Mouse (Mus musculus): ENCODE measurements around the gene Olfm2. TPM values are rescaled to one million over a fixed set of nuclear protein-coding genes. Genes with fewer than 3 reads are reported as not detected.

The Olfm2 gene
- polyA plus RNA-seq, 1 experiment from 2014 or later = 8.1 TPM

- H3K4me2 ChIP-seq (replicated peaks) = no peak overlapping the region
- no peak for ATAC-seq
- no peaks in the 10 kb centered on the region for H3K4me1 ChIP-seq (replicated peaks)
- no peak overlapping the region for H3K27ac ChIP-seq
- 78% methylated on average over 6 of the region's 6 CpGs for WGBS
- no peak overlapping the region for H3K9ac ChIP-seq
- no peaks in the 10 kb centered on the region for H3K9me3 ChIP-seq
- H3K36me3 ChIP-seq = no peaks in the 10 kb centered on the region
- no peak overlapping the region for H3K4me3 ChIP-seq (replicated peaks)
- no peaks in the 10 kb centered on the region for H3K27me3 ChIP-seq (replicated peaks)
Measured at GRCm38 (mm10) chr9:20758896-20759295, 12.7 kb upstream of the Olfm2 start.

GRCm38 (mm10) chr9:20758243-20758642 is 12.1 kb upstream of the Olfm2 start:
- no peaks in the 10 kb centered on the region for H3K4me1 ChIP-seq (replicated peaks)

GRCm38 (mm10) chr9:20757087-20757955 is 11.2 kb upstream of the Olfm2 start:
- H3K27ac ChIP-seq = no peak overlapping the region
- no peak overlapping the region for H3K9ac ChIP-seq
- peak; percentile 76 for ATAC-seq
- no peaks in the 10 kb centered on the region for H3K4me1 ChIP-seq (replicated peaks)
- H3K4me3 ChIP-seq (replicated peaks) = no peak overlapping the region
- WGBS = 64% methylated on average over 6 of the region's 6 CpGs
- no peaks in the 10 kb centered on the region for H3K36me3 ChIP-seq
- H3K4me2 ChIP-seq (replicated peaks) = no peak overlapping the region
- H3K9me3 ChIP-seq = no peaks in the 10 kb centered on the region
- H3K27me3 ChIP-seq (replicated peaks) = no peaks in the 10 kb centered on the region

More at GRCm38 (mm10) chr9:20758243-20758642, 12.1 kb upstream of the Olfm2 start:
- H3K9ac ChIP-seq = no peak overlapping the region
- no peak overlapping the region for H3K27ac ChIP-seq
- ATAC-seq = no peak
- no peak overlapping the region for H3K4me3 ChIP-seq (replicated peaks)
- no peaks in the 10 kb centered on the region for H3K9me3 ChIP-seq
- no peaks in the 10 kb centered on the region for H3K27me3 ChIP-seq (replicated peaks)
- 72% methylated on average over 2 of the region's 2 CpGs for WGBS
- H3K36me3 ChIP-seq = no peaks in the 10 kb centered on the region
- no peak overlapping the region for H3K4me2 ChIP-seq (replicated peaks)

- no peak for ATAC-seq
- no peaks in the 10 kb centered on the region for H3K9me3 ChIP-seq
- WGBS = 84% methylated on average over 4 of the region's 4 CpGs
Measured at GRCm38 (mm10) chr9:20756081-20756700, 10.0 kb upstream of the Olfm2 start.

GRCm38 (mm10) chr9:20754335-20754734 is 8.2 kb upstream of the Olfm2 start:
- no peak for ATAC-seq
- H3K4me1 ChIP-seq (replicated peaks) = no peaks in the 10 kb centered on the region
- no peak overlapping the region for H3K27ac ChIP-seq
- no peak overlapping the region for H3K4me3 ChIP-seq (replicated peaks)
- WGBS = 79% methylated on average over 2 of the region's 2 CpGs
- H3K9ac ChIP-seq = no peak overlapping the region
- H3K4me2 ChIP-seq (replicated peaks) = no peak overlapping the region
- no peaks in the 10 kb centered on the region for H3K36me3 ChIP-seq
- no peaks in the 10 kb centered on the region for H3K27me3 ChIP-seq (replicated peaks)
- no peaks in the 10 kb centered on the region for H3K9me3 ChIP-seq

More at GRCm38 (mm10) chr9:20756081-20756700, 10.0 kb upstream of the Olfm2 start:
- Histone ChIP-seq H3K4me1 (replicated peaks) (no peaks in the 10 kb centered on the region), H3K27me3 (replicated peaks) (no peaks in the 10 kb centered on the region), H3K4me2 (replicated peaks) (no peak overlapping the region), H3K27ac (no peak overlapping the region), H3K9ac (no peak overlapping the region), H3K4me3 (replicated peaks) (no peak overlapping the region), H3K36me3 (no peaks in the 10 kb centered on the region)

- no peak overlapping the region for H3K4me3 ChIP-seq (replicated peaks)
- H3K36me3 ChIP-seq = no peaks in the 10 kb centered on the region
- ATAC-seq = peak; percentile 34; the same call in 1 of the 2 replicates
- no peak overlapping the region for H3K9ac ChIP-seq
- H3K27me3 ChIP-seq (replicated peaks) = peaks cover 11% of the 10 kb centered on the region
- no peak overlapping the region for H3K27ac ChIP-seq
- H3K4me1 ChIP-seq (replicated peaks) = no peaks in the 10 kb centered on the region
- no peak overlapping the region for H3K4me2 ChIP-seq (replicated peaks)
- no peaks in the 10 kb centered on the region for H3K9me3 ChIP-seq
- 55% methylated on average over 6 of the region's 6 CpGs for WGBS
Measured at GRCm38 (mm10) chr9:20751477-20752029, 5.4 kb upstream of the Olfm2 start.

- peaks cover 34% of the 10 kb centered on the region for H3K27me3 ChIP-seq (replicated peaks)
- no peak overlapping the region for H3K9ac ChIP-seq
- no peaks in the 10 kb centered on the region for H3K9me3 ChIP-seq
- H3K27ac ChIP-seq = no peak overlapping the region
- no peak overlapping the region for H3K4me3 ChIP-seq (replicated peaks)
- 61% methylated on average over 5 of the region's 5 CpGs for WGBS
- no peak for ATAC-seq
- H3K36me3 ChIP-seq = no peaks in the 10 kb centered on the region
- H3K4me1 ChIP-seq (replicated peaks) = 0 out of 2 replicates have a peak, but pooled peaks cover 8% of the 10 kb centered on the region
- H3K4me2 ChIP-seq (replicated peaks) = no peak overlapping the region
Measured at GRCm38 (mm10) chr9:20749213-20749612, 3.1 kb upstream of the Olfm2 start.

- Histone ChIP-seq H3K27ac (no peak overlapping the region), H3K27me3 (replicated peaks) (peaks cover 41% of the 10 kb centered on the region), H3K4me1 (replicated peaks) (0 out of 2 replicates have a peak, but pooled peaks cover 8% of the 10 kb centered on the region), H3K4me2 (replicated peaks) (no peak overlapping the region), H3K36me3 (no peaks in the 10 kb centered on the region), H3K4me3 (replicated peaks) (no peak overlapping the region), H3K9me3 (no peaks in the 10 kb centered on the region), H3K9ac (no peak overlapping the region)
- ATAC-seq = no peak
- WGBS = 76% methylated on average over 3 of the region's 3 CpGs
Measured at GRCm38 (mm10) chr9:20748540-20748939, 2.4 kb upstream of the Olfm2 start.

GRCm38 (mm10) chr9:20747682-20748081 is 1.5 kb upstream of the Olfm2 start:
- no peak for ATAC-seq
- Histone ChIP-seq H3K36me3 (no peaks in the 10 kb centered on the region), H3K9me3 (no peaks in the 10 kb centered on the region), H3K27me3 (replicated peaks) (peaks cover 46% of the 10 kb centered on the region), H3K4me1 (replicated peaks) (0 out of 2 replicates have a peak, but pooled peaks cover 8% of the 10 kb centered on the region), H3K27ac (no peak overlapping the region), H3K4me3 (replicated peaks) (no peak overlapping the region), H3K9ac (no peak overlapping the region), H3K4me2 (replicated peaks) (no peak overlapping the region)
- WGBS = 11% methylated on average over 3 of the region's 3 CpGs

- Histone ChIP-seq H3K9ac (peak overlapping the region; percentile 37), H3K4me3 (replicated peaks) (peak overlapping the region; percentile 44), H3K9me3 (no peaks in the 10 kb centered on the region), H3K4me1 (replicated peaks) (0 out of 2 replicates have a peak, but pooled peaks cover 10% of the 10 kb centered on the region), H3K4me2 (replicated peaks) (peak overlapping the region; percentile 82), H3K27me3 (replicated peaks) (peaks cover 50% of the 10 kb centered on the region), H3K27ac (no peak overlapping the region), H3K36me3 (no peaks in the 10 kb centered on the region)
- 13% methylated on average over 17 of the region's 17 CpGs for WGBS
- ATAC-seq = peak; percentile 9; the same call in 1 of the 2 replicates
Measured at GRCm38 (mm10) chr9:20745129-20745966, 801 bp downstream of the Olfm2 start.

GRCm38 (mm10) chr9:20743946-20744738 is 2.0 kb downstream of the Olfm2 start:
- H3K9ac ChIP-seq = no peak overlapping the region
- H3K9me3 ChIP-seq = no peaks in the 10 kb centered on the region
- H3K27ac ChIP-seq = no peak overlapping the region
- no peak overlapping the region for H3K4me3 ChIP-seq (replicated peaks)
- WGBS = 14% methylated on average over 21 of the region's 22 CpGs
- no peak overlapping the region for H3K4me2 ChIP-seq (replicated peaks)
- no peaks in the 10 kb centered on the region for H3K36me3 ChIP-seq
- peaks cover 50% of the 10 kb centered on the region for H3K27me3 ChIP-seq (replicated peaks)
- H3K4me1 ChIP-seq (replicated peaks) = 0 out of 2 replicates have a peak, but pooled peaks cover 10% of the 10 kb centered on the region
- no peak for ATAC-seq
